Mouse (Mus musculus) liver, adult 2 months (tissue): ENCODE measurements around the gene Bcdin3d.

ENCODE experiments used
- CTCF ChIP-seq: fragments of 200-500 bp; IDR thresholded peaks from 2 replicates; pipeline ENCODE4 v1.5.1; 2011; ENCODE audit warnings: low read depth, low read length, control low read depth
- POLR2A ChIP-seq: fragments of 200-500 bp; IDR thresholded peaks from 2 replicates; pipeline ENCODE4 v1.6.1; 2011; ENCODE audit warnings: low read length, control low read depth; ENCODE audit not compliant: insufficient read depth; ENCODE audit errors: extremely low read depth

DNA sequence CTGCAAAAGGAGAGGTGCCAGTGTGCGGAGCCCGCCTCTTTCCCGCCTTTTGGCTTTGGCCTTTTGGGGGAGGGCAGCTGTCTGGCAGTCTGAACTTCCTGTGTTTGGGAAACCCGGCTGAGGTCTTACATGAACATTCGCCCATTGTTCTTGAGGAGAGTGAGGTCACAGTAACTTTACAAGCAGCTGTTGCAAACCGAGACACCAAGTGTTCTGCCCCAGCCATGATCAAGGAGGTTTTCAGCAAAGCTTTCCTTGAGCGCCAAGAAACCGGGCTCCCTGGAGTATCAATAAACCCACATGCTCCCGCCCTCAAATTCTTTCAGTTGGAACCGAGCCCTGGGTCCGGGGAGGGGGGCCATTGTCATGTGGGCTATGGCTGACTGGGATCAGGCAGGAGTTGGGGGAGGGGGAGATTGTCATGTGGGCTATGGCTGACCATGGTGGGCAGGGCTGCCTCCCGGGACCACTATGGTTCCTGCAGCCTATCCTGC is 54.0 kb downstream of the Bcdin3d start:
- TF ChIP-seq POLR2A (no peak), CTCF (no peak)
